Mouse (Mus musculus) neural tube, embryonic 14.5 days (tissue): ENCODE results near the gene Klhl30. TPM values are rescaled to one million over a fixed set of nuclear protein-coding genes. Genes with fewer than 3 reads are reported as not detected.

Experiments used
- ATAC-seq: fragments of 200-750 bp; cut with Nextera tagmentation; 2 replicates; pipeline ENCODE4 v1.8.0; 2017; ENCODE audit warnings: low read depth, mild to moderate bottlenecking, moderate TSS enrichment, moderate library complexity
- H3K27ac ChIP-seq: fragments of 300-500 bp; sonication (generic); 2 replicates; pipeline ENCODE4 v1.5.1; 2014; ENCODE audit warnings: low read depth, mild to moderate bottlenecking, control low read depth, low read length, moderate library complexity, mixed read lengths
- H3K27me3 ChIP-seq: fragments of 300-500 bp; sonication (generic); 2 replicates; pipeline ENCODE4 v1.6.1; 2014; ENCODE audit warnings: low read length; ENCODE audit not compliant: control insufficient read depth, insufficient read depth
- H3K36me3 ChIP-seq: fragments of 300-500 bp; sonication (generic); 2 replicates; pipeline ENCODE4 v1.6.1; 2014; ENCODE audit warnings: low read length, mixed read lengths; ENCODE audit not compliant: control insufficient read depth, insufficient read depth
- H3K4me1 ChIP-seq: fragments of 300-500 bp; sonication (generic); 2 replicates; pipeline ENCODE4 v1.6.1; 2014; ENCODE audit warnings: low read length; ENCODE audit not compliant: control insufficient read depth, insufficient read depth
- H3K4me2 ChIP-seq: fragments of 300-500 bp; sonication (generic); 2 replicates; pipeline ENCODE4 v1.6.1; 2014; ENCODE audit warnings: mild to moderate bottlenecking, low read depth, low read length, control low read depth
- H3K4me3 ChIP-seq: fragments of 300-500 bp; sonication (generic); 2 replicates; pipeline ENCODE4 v1.5.1; 2014; ENCODE audit warnings: low read depth, low read length, control low read depth, mixed read lengths
- H3K9ac ChIP-seq: fragments of 300-500 bp; sonication (generic); replicated peaks from 2 replicates; pipeline ENCODE4 v1.6.1; 2014; ENCODE audit warnings: low read depth, mild to moderate bottlenecking, control low read depth, low read length, mixed read lengths
- H3K9me3 ChIP-seq: fragments of 300-500 bp; sonication (generic); 2 replicates; pipeline ENCODE4 v1.6.1; 2016; ENCODE audit warnings: low read length; ENCODE audit not compliant: control insufficient read depth
- WGBS: fragments of 180-500 bp; shearing (Covaris S2); extraction: QIAGEN DNeasy Blood & Tissue Kit; methylation state at CpG from one replicate; pipeline ENCODE4 v1.1.7; 2014; 5-methylcytosine and 5-hydroxymethylcytosine counted together
- polyA plus RNA-seq: library from polyadenylated mRNA; unstranded; fragments of >200 nt; fragmentation: Nextera tagmentation; extraction: Ambion mirVana; gene quantifications from 2 replicates; pipeline ENCODE4 v1.2.1, GENCODE M21; 2014

Gene Klhl30
- polyA plus RNA-seq, 1 experiment from 2014 or later = not detected

DNA sequence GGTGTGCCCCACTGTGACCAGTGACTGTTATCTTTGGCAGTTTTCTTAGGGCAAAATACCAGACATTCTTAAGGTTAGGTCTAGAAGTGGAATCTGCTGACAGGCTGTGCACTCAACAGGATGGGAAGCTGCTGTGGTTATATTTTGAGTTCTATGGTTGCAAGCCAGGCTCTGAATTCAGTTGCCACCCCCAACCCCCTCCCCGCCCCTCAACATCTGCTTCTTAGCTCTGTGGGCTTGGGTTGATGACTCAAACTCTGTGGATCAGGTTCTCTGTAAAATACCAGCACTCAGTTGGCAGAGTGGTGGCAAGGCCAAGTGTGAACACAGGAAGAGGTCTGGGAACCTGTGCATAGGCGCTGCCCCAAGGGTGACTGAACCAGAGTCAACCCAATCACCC, 1.5 kb downstream of the Klhl30 start:
- H3K4me2 ChIP-seq = no peak overlapping the region
- no peak for ATAC-seq
- 80% methylated on average over 2 of the region's 2 CpGs for WGBS

DNA sequence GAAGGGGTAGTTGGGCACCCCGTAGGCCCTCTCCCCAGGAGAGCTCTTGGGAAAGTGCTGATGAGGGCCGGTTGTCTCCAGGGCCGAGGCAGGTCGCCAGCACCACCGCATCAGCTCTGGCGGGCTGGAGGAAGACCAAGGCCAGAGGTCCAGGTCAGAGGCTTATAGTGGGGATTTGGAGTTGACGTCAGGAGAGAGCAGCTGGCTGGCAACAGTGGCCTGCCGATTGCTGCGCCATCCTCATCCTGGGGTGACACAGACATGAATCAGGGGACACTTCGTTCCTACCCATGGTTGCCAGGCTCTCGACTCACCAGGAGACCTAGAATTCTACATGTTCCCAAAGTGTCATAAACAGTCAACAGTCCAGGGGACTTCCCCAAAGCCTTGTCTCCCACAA, 5.3 kb downstream of the Klhl30 start:
- ATAC-seq = no peak
- Histone ChIP-seq H3K36me3 (no peaks in the 10 kb centered on the region), H3K27me3 (no peaks in the 10 kb centered on the region), H3K4me1 (no peaks in the 10 kb centered on the region), H3K9me3 (no peaks in the 10 kb centered on the region), H3K9ac (no peak overlapping the region), H3K4me3 (no peak overlapping the region), H3K27ac (no peak overlapping the region), H3K4me2 (no peak overlapping the region)
- WGBS = 88% methylated on average over 11 of the region's 11 CpGs

More for the DNA sequence above, 1.5 kb downstream of the Klhl30 start:
- H3K27ac ChIP-seq = no peak overlapping the region
- no peak overlapping the region for H3K4me3 ChIP-seq
- H3K4me1 ChIP-seq = no peaks in the 10 kb centered on the region
- no peaks in the 10 kb centered on the region for H3K9me3 ChIP-seq
- H3K36me3 ChIP-seq = no peaks in the 10 kb centered on the region
- no peak overlapping the region for H3K9ac ChIP-seq
- no peaks in the 10 kb centered on the region; the same call in 1 of the 2 replicates for H3K27me3 ChIP-seq

GRCm38 (mm10) chr1:91362113-91362512, 11.3 kb downstream of the Klhl30 start:
- Histone ChIP-seq H3K27ac (no peak overlapping the region), H3K27me3 (peaks cover 2% of the 10 kb centered on the region; the same call in 1 of the 2 replicates), H3K36me3 (no peaks in the 10 kb centered on the region), H3K4me2 (no peak overlapping the region), H3K4me3 (no peak overlapping the region), H3K4me1 (no peaks in the 10 kb centered on the region), H3K9ac (no peak overlapping the region), H3K9me3 (no peaks in the 10 kb centered on the region)
- no peak for ATAC-seq
- WGBS = 82% methylated on average over 5 of the region's 5 CpGs

- no peaks in the 10 kb centered on the region for H3K9me3 ChIP-seq
- H3K4me3 ChIP-seq = no peak overlapping the region
- peaks cover 5% of the 10 kb centered on the region; the same call in 1 of the 2 replicates for H3K27me3 ChIP-seq
- H3K4me1 ChIP-seq = no peaks in the 10 kb centered on the region
- no peaks in the 10 kb centered on the region; the same call in 1 of the 2 replicates for H3K36me3 ChIP-seq
- 95% methylated on average over 16 of the region's 16 CpGs for WGBS
- H3K27ac ChIP-seq = no peak overlapping the region
- no peak overlapping the region for H3K9ac ChIP-seq
- H3K4me2 ChIP-seq = no peak overlapping the region
- ATAC-seq = no peak
Measured at GRCm38 (mm10) chr1:91364822-91365644, 14.2 kb downstream of the Klhl30 start.

DNA sequence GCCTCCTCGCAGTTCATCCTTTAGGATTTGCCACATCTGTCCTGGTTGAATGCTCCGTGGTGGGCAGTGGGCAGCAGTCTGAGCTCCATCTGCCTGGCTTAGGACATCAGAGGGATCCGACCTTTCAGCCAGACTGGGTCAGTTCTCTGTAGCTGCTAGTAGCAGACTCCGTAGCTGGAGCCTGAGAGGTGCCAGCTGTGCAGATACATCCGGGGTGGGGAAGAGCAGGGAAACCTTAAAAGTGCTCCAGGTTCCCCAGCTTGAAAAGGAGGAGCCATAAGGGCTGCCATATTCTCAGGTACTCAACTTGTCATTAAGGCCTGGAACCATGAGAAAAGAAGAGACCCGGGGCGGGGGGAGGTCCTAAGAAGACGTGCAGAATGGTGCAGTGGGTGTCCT, 15.0 kb downstream of the Klhl30 start:
- no peaks in the 10 kb centered on the region; the same call in 1 of the 2 replicates for H3K36me3 ChIP-seq
- H3K27me3 ChIP-seq = peaks cover 5% of the 10 kb centered on the region; the same call in 1 of the 2 replicates
- ATAC-seq = no peak
- 29% methylated on average over 8 of the region's 8 CpGs for WGBS
- peak overlapping the region; percentile 51; the same call in 1 of the 2 replicates for H3K4me2 ChIP-seq
- H3K9ac ChIP-seq = no peak overlapping the region
- peak overlapping the region; percentile 21; the same call in 1 of the 2 replicates for H3K4me3 ChIP-seq
- no peak overlapping the region for H3K27ac ChIP-seq
- no peaks in the 10 kb centered on the region for H3K4me1 ChIP-seq
- no peaks in the 10 kb centered on the region for H3K9me3 ChIP-seq

- H3K27me3 ChIP-seq = peaks cover 5% of the 10 kb centered on the region; the same call in 1 of the 2 replicates
- peak; percentile 54; the same call in 1 of the 2 replicates for ATAC-seq
- no peak within 1 kb of the TSS for H3K27ac ChIP-seq
- H3K9ac ChIP-seq = no peak within 1 kb of the TSS
- H3K9me3 ChIP-seq = no peaks in the 10 kb centered on the region
- H3K4me3 ChIP-seq = peak within 1 kb of the TSS; percentile 21
- H3K4me2 ChIP-seq = peak within 1 kb of the TSS; percentile 51
- peaks cover 4% of the 10 kb centered on the region for H3K36me3 ChIP-seq
- H3K4me1 ChIP-seq = no peaks in the 10 kb centered on the region
- under 1% methylated on average over 52 of the region's 68 CpGs for WGBS
Measured at GRCm38 (mm10) chr1:91366215-91367108, 15.6 kb downstream of the Klhl30 start, which contains the start of gene Erfe. Gene Erfe (plus strand): TSS chr1:91366430.

GRCm38 (mm10) chr1:91367295-91367694, 16.5 kb downstream of the Klhl30 start:
- ATAC-seq = no peak
- Histone ChIP-seq H3K36me3 (peaks cover 10% of the 10 kb centered on the region), H3K27me3 (peaks cover 5% of the 10 kb centered on the region; the same call in 1 of the 2 replicates), H3K4me3 (no peak overlapping the region), H3K4me1 (no peaks in the 10 kb centered on the region), H3K27ac (no peak overlapping the region), H3K9me3 (no peaks in the 10 kb centered on the region), H3K9ac (no peak overlapping the region), H3K4me2 (no peak overlapping the region)
- WGBS = 98% methylated on average over 3 of the region's 3 CpGs

DNA sequence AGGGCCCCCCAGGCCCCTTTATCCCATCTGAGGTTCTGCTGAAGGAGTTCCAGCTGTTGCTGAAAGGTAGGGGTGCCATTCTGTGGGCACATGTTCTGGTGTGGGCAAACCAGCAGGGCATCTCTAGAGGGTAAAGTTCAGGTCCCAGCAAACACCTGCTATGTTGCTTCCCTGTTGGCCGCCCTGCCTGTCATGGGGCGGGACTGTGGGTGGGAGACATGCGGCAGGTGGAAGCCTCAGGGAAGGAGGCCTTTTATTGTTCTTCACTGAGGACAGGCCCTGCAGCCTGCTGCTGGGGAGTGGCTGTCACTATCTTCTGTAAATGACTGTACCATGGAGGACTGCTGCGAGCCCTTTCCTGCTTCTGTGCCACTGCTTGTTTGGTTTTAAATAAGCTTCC, 18.6 kb downstream of the Klhl30 start:
- WGBS = 69% methylated on average over 4 of the region's 4 CpGs
- Histone ChIP-seq H3K4me3 (no peak overlapping the region), H3K4me1 (no peaks in the 10 kb centered on the region), H3K27me3 (peaks cover 5% of the 10 kb centered on the region; the same call in 1 of the 2 replicates), H3K4me2 (no peak overlapping the region), H3K27ac (no peak overlapping the region), H3K9me3 (no peaks in the 10 kb centered on the region), H3K36me3 (peaks cover 25% of the 10 kb centered on the region), H3K9ac (no peak overlapping the region)
- ATAC-seq = no peak
